Mouse (Mus musculus) stomach, embryonic 14.5 days (tissue): ENCODE data around the gene Haghl. TPM values are rescaled to one million over a fixed set of nuclear protein-coding genes. Genes with fewer than 3 reads are reported as not detected.

ENCODE experiments used
- ATAC-seq: fragments of 200-750 bp; cut with Nextera tagmentation; 2 replicates; pipeline ENCODE4 v1.8.0; 2017; ENCODE audit warnings: low read depth, moderate TSS enrichment; ENCODE audit not compliant: insufficient number of reproducible peaks, insufficient read depth, low FRiP score
- H3K27ac ChIP-seq: fragments of 300-500 bp; sonication (generic); 2 replicates; pipeline ENCODE4 v1.5.1; 2014; ENCODE audit warnings: mild to moderate bottlenecking, low read length, moderate library complexity, mixed read lengths
- H3K27me3 ChIP-seq: fragments of 300-500 bp; sonication (generic); 2 replicates; pipeline ENCODE4 v1.6.1; 2014; ENCODE audit warnings: low read length, control low read depth, mixed read lengths; ENCODE audit not compliant: control insufficient read depth, insufficient read depth
- H3K36me3 ChIP-seq: fragments of 300-500 bp; sonication (generic); 2 replicates; pipeline ENCODE4 v1.6.1; 2014; ENCODE audit warnings: mild to moderate bottlenecking, control low read depth, low read length, moderate library complexity, mixed read lengths; ENCODE audit not compliant: control insufficient read depth, insufficient read depth
- H3K4me1 ChIP-seq: fragments of 300-500 bp; sonication (generic); 2 replicates; pipeline ENCODE4 v1.6.1; 2014; ENCODE audit warnings: low read length, control low read depth, mixed read lengths; ENCODE audit not compliant: control insufficient read depth, insufficient read depth
- H3K4me2 ChIP-seq: fragments of 300-500 bp; sonication (generic); replicated peaks from 2 replicates; pipeline ENCODE4 v1.6.1; 2014; ENCODE audit warnings: low read depth, low read length, control low read depth
- H3K4me3 ChIP-seq: fragments of 300-500 bp; sonication (generic); 2 replicates; pipeline ENCODE4 v1.5.1; 2014; ENCODE audit warnings: low read depth, low read length, control low read depth
- H3K9ac ChIP-seq: fragments of 300-500 bp; sonication (generic); replicated peaks from 2 replicates; pipeline ENCODE4 v1.6.1; 2014; ENCODE audit warnings: low read depth, mild to moderate bottlenecking, control low read depth, low read length, moderate library complexity, mixed read lengths
- H3K9me3 ChIP-seq: fragments of 300-500 bp; sonication (generic); 2 replicates; pipeline ENCODE4 v1.6.1; 2016; ENCODE audit warnings: low read depth, low read length, control low read depth; ENCODE audit not compliant: control insufficient read depth
- WGBS: fragments of 180-500 bp; shearing (Covaris S2); extraction: QIAGEN DNeasy Blood & Tissue Kit; methylation state at CpG from one replicate; pipeline ENCODE4 v1.1.7; 2014; 5-methylcytosine and 5-hydroxymethylcytosine counted together
- polyA plus RNA-seq: library from polyadenylated mRNA; unstranded; fragments of >200 nt; fragmentation: Nextera tagmentation; extraction: Ambion mirVana; gene quantifications from 2 replicates; pipeline ENCODE4 v1.2.1, GENCODE M21; 2014

Haghl gene
- polyA plus RNA-seq, 1 experiment from 2014 or later = 76.9 TPM

DNA sequence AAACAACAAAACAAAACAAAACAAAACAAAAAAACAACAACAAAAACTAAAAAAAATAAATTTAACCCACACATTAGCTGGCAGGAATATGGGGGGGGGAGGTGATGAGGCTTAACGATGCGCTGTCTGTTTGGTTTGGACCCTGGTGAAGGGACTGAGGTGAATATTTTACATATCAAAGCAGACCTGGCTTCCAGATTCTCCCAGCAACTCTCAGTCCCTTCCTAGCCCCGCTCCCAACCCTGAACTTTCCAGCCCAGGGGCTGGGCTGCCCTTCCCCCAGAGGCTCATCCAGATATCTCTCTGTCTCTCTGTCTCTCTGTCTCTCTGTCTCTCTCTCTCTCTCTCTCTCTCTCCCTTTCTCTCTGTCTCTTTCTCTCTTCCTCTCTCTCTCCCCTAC, 22.9 kb downstream of the Haghl start:
- 30% methylated on average over 3 of the region's 3 CpGs for WGBS
- Histone ChIP-seq H3K27me3 (no peaks in the 10 kb centered on the region), H3K9ac (no peak overlapping the region), H3K27ac (no peak overlapping the region), H3K36me3 (no peaks in the 10 kb centered on the region), H3K4me3 (no peak overlapping the region), H3K9me3 (no peaks in the 10 kb centered on the region), H3K4me1 (no peaks in the 10 kb centered on the region), H3K4me2 (no peak overlapping the region)
- no peak for ATAC-seq

DNA sequence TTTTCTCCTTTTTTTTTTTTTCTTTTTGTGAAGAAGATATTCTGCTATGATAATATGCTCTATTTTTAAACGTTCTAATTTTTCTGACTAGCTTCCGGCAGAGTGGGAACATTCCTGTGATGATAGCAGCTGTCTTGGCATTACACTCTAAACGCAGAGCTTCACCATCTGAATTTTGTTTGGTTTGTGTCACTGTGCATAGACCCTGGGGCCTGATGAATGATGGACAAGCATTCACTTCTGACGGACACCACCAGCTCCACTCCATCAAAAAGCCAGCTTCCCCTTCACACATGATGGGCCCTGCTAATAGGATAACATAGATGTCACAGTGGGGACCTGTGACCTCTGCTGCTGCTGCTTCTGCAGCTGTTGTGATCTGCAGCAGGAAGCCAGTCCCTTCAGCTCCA, 23.9 kb downstream of the Haghl start:
- no peak for ATAC-seq
- no peaks in the 10 kb centered on the region for H3K27me3 ChIP-seq
- no peak overlapping the region for H3K27ac ChIP-seq
- no peaks in the 10 kb centered on the region for H3K36me3 ChIP-seq
- H3K4me2 ChIP-seq = no peak overlapping the region
- WGBS = 43% methylated on average over 4 of the region's 4 CpGs
- H3K4me3 ChIP-seq = no peak overlapping the region
- H3K9me3 ChIP-seq = no peaks in the 10 kb centered on the region
- H3K4me1 ChIP-seq = peaks cover 2% of the 10 kb centered on the region; the same call in 1 of the 2 replicates
- no peak overlapping the region for H3K9ac ChIP-seq

DNA sequence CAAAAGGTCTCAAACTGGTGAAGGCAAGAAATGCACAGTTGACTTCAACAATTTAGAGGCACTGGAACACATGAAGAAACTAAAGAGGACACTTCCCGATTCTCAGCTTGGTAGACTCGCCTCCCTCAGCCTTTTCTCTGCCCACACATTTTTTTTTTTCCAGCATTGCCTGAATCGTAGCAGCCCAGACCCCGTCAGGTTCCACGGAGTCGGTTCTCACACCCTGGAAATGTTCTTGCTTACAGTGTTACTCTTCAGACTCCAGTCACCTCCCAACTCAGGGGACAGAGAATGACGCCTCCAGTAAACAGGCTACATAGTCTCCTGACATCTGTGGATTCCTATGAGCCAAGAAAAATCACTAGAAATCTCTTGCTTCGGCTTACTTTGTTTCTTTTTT, 25.3 kb downstream of the Haghl start:
- H3K9ac ChIP-seq = no peak overlapping the region
- ATAC-seq = no peak
- H3K4me2 ChIP-seq = no peak overlapping the region
- H3K4me3 ChIP-seq = no peak overlapping the region
- peaks cover 14% of the 10 kb centered on the region; the same call in 1 of the 2 replicates for H3K4me1 ChIP-seq
- 68% methylated on average over 8 of the region's 8 CpGs for WGBS
- H3K27me3 ChIP-seq = no peaks in the 10 kb centered on the region
- H3K9me3 ChIP-seq = no peaks in the 10 kb centered on the region
- no peaks in the 10 kb centered on the region for H3K36me3 ChIP-seq
- no peak overlapping the region for H3K27ac ChIP-seq

DNA sequence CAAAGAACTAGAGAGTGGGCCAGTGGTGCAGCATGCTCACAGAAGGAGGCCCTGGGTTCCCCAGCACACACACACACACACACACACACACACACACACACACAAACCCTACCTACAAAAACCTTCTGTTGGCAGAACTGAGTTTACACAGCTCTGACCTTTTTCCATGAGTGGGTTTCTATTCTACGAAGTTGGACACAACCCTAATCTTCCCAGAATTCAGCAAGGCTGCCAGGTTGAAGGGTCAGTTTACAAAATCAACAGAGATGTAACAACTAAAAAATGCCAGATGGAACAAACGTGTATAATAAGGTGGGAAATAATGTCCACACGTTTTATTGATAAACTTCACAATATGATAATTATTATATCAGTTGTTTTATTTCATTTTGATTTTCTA, 27.8 kb downstream of the Haghl start:
- Histone ChIP-seq H3K36me3 (no peaks in the 10 kb centered on the region), H3K27me3 (no peaks in the 10 kb centered on the region), H3K4me1 (peaks cover 16% of the 10 kb centered on the region; the same call in 1 of the 2 replicates), H3K9me3 (no peaks in the 10 kb centered on the region), H3K4me2 (no peak overlapping the region), H3K4me3 (no peak overlapping the region), H3K9ac (no peak overlapping the region), H3K27ac (no peak overlapping the region)
- no peak for ATAC-seq
- 53% methylated on average over 3 of the region's 3 CpGs for WGBS

DNA sequence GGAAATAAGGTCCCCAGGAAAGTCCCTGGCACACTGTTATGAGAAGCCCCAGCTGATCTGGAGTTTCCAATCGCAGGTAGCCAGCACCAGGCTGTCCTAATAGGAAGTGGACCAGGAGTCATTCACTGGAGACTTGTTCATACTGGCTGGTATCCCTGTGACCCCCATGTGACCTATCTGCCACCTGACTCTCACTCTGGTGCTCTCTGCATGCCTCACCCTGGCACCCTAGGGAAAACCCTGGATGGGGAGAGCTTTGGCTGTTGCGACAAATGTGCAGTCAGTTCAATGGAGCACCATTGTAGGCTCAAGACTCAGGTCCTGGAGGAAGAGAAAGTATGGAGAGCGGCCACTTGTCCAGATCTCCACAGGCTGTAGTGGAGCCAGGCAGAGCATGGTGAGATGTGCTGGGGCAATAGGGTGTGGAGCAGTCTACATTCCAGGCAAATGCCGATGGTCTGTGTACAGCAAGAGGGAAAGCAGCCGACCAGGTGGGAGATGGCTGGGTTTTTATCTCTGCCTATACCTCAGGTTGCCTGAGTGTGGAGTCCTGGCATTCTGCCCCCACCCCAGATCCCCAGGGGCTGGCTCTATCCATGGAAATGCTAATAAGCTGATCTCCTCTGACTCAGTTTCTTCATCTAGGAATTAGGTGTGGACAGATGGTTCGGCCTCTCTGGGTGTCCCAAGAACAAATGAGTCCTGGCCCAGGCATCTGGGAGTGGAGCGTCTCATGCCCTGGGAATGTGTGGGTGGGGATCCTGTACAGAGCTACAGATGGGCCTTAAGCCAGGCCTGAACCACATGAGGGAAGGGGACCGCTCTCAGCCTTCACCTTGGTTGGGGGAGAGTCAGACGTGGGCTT, 28.9 kb downstream of the Haghl start:
- no peaks in the 10 kb centered on the region for H3K27me3 ChIP-seq
- WGBS = 62% methylated on average over 9 of the region's 9 CpGs
- no peaks in the 10 kb centered on the region for H3K9me3 ChIP-seq
- no peak overlapping the region for H3K9ac ChIP-seq
- H3K27ac ChIP-seq = peak overlapping the region; percentile 11; the same call in 1 of the 2 replicates
- peaks cover 17% of the 10 kb centered on the region for H3K4me1 ChIP-seq
- no peaks in the 10 kb centered on the region for H3K36me3 ChIP-seq
- peak; percentile 33; the same call in 1 of the 2 replicates for ATAC-seq
- no peak overlapping the region for H3K4me3 ChIP-seq
- H3K4me2 ChIP-seq = no peak overlapping the region

DNA sequence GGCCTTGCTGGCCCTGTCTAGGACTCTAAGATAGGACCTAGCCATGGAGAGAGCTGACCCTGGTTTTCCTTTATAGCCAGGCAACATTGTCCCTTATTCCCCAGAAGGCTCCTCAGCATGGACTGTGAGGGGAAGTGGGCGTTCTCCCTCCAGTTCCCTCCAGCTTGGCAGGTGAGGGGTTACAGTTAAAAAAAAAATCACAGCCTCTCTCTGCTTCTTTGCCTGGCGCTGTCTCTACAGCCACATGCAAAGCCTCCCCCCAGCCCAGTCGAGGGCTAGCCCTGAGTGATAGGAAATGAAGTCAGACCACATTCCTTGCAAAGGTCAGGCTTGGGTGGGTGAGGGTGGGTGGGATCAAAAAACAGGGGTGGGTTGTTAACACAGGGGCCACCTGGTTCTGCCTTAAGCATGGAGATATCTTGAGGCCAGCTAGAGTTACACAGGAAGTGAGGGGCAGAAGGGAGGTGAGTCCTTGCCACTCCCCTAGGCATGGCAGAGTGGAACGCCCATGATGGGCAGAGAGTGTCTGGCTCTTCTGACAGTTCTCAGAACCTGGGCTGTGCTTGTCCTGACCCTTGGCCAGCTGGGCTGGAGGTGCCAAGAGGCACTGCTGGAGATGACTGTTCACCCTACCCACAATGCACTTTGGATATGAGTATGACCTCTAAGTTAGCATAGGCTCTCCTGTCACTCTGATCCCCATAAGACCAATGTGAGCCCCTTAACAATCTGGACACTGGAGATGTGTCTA, 29.7 kb downstream of the Haghl start:
- Histone ChIP-seq H3K36me3 (no peaks in the 10 kb centered on the region), H3K27ac (peak overlapping the region; percentile 11; the same call in 1 of the 2 replicates), H3K9me3 (no peaks in the 10 kb centered on the region), H3K4me1 (peaks cover 21% of the 10 kb centered on the region), H3K4me2 (no peak overlapping the region), H3K4me3 (no peak overlapping the region), H3K9ac (no peak overlapping the region), H3K27me3 (no peaks in the 10 kb centered on the region)
- 26% methylated on average over 4 of the region's 4 CpGs for WGBS
- peak; percentile 74 for ATAC-seq

DNA sequence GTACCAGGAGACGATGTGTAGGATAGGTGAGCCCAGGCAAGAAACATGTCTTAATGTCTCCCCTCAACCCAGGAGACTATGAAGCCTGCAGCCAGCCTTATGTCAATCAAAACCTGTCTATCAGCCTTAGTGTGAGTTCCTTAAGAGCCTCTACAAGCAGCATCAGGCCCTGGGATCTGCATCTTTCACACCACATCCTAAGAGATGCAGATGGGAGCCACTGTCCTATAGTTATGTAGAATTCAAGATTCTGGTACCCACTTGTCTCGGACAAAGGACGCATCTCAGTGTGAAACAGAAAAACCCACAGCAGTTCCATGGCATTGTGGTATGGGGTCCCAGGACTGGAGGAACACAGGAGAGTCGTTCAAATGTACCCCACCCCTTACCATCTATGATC, 30.4 kb downstream of the Haghl start:
- Histone ChIP-seq H3K27me3 (no peaks in the 10 kb centered on the region), H3K9me3 (no peaks in the 10 kb centered on the region), H3K36me3 (no peaks in the 10 kb centered on the region), H3K4me2 (no peak overlapping the region), H3K4me3 (no peak overlapping the region), H3K4me1 (peaks cover 21% of the 10 kb centered on the region), H3K27ac (no peak overlapping the region), H3K9ac (no peak overlapping the region)
- 81% methylated on average over 4 of the region's 4 CpGs for WGBS
- ATAC-seq = no peak

DNA sequence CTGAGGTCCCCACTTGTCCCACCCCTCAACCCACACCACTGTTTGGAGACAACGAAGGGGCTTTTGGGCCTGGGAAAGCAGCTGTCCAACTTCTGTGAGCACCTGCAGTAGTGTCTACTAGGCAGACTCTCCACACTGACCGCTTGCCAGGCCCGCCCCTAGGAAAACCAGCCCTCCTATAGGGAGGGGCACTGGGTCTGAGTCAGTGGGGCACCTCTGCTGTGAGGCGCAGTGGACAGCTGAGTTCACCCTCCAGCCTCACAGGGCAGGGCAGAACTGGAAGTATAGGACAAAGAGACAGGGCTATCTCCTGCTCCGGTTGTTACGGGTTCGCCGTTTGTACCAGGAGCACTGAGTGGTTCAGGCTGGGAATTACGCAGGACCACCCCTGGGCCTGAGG, 31.2 kb downstream of the Haghl start, which contains the start of gene Msln:
TSS of gene Msln (minus strand) at position 138 of the 400 bp plus-strand sequence.
- Histone ChIP-seq H3K9me3 (no peaks in the 10 kb centered on the region), H3K27ac (no peak within 1 kb of the TSS), H3K4me1 (peaks cover 21% of the 10 kb centered on the region), H3K4me3 (no peak within 1 kb of the TSS), H3K36me3 (no peaks in the 10 kb centered on the region), H3K9ac (no peak within 1 kb of the TSS), H3K27me3 (no peaks in the 10 kb centered on the region), H3K4me2 (0 out of 2 replicates have a peak within 1 kb of the TSS, but pooled peaks have one; percentile 10)
- peak; percentile 50; the same call in 1 of the 2 replicates for ATAC-seq
- 71% methylated on average over 9 of the region's 9 CpGs for WGBS
